Mouse (Mus musculus) CD4-positive naive resting alpha-beta T cell, adult 76 days (primary cell): ENCODE results near the gene Spin2-ps6. TPM values are rescaled to one million over a fixed set of nuclear protein-coding genes. Genes with fewer than 3 reads are reported as not detected.

Source experiments
- total RNA-seq: library from RNA; stranded (reverse); gene quantifications from one replicate; pipeline ENCODE4 v1.2.4, GENCODE M21; 2023

Gene Spin2-ps6
- total RNA-seq: not detected

GRCm38 (mm10) chrX:33234569-33234968 lies at the start of gene Spin2-ps6:
Gene Spin2-ps6 (plus strand): TSS chrX:33234869.

Other genes with a start within 250 kb of the Spin2-ps6 start
- gene Btbd35f12, start 78.5 kb downstream of the Spin2-ps6 start, total RNA-seq: not detected